Mouse (Mus musculus) G1E (cell line): ENCODE data around the gene Gstt1. TPM values are rescaled to one million over a fixed set of nuclear protein-coding genes. Genes with fewer than 3 reads are reported as not detected.

ENCODE experiments used
- ATAC-seq: 2 replicates; pipeline ENCODE4 v1.8.0; 2016; ENCODE audit warnings: mild to moderate bottlenecking; ENCODE audit not compliant: insufficient number of reproducible peaks, poor library complexity, low FRiP score, severe bottlenecking; ENCODE audit errors: extremely low read depth
- DNase-seq: peaks from one replicate; pipeline ENCODE4 v3.0.0; 2012; ENCODE audit warnings: low spot score
- H3K27me3 ChIP-seq: 2 replicates; pipeline ENCODE4 v1.6.1; 2012; ENCODE audit warnings: mild to moderate bottlenecking, low read length, inconsistent platforms; ENCODE audit not compliant: insufficient read depth
- H3K36me3 ChIP-seq: replicated peaks from 2 replicates; pipeline ENCODE3; 2012; ENCODE audit warnings: mild to moderate bottlenecking, inconsistent platforms
- H3K4me1 ChIP-seq: 2 replicates; pipeline ENCODE4 v1.6.1; 2012; ENCODE audit warnings: low read depth, low read length, inconsistent platforms, mixed read lengths; ENCODE audit not compliant: insufficient read depth
- H3K4me3 ChIP-seq: 2 replicates; pipeline ENCODE4 v1.5.1; 2012; ENCODE audit warnings: low read depth, mild to moderate bottlenecking, inconsistent platforms, low read length, moderate library complexity, mixed read lengths
- H3K9me3 ChIP-seq: replicated peaks from 2 replicates; pipeline ENCODE4 v1.6.1; 2012; ENCODE audit warnings: inconsistent platforms
- CTCF ChIP-seq: IDR thresholded peaks from 2 replicates; pipeline ENCODE4 v1.5.1; 2012; ENCODE audit warnings: low read depth, low read length, inconsistent platforms, mixed read lengths
- GATA1 ChIP-seq: IDR thresholded peaks from 2 replicates; pipeline ENCODE4 v1.6.1; 2012; ENCODE audit warnings: borderline replicate concordance, low read length, inconsistent platforms, mixed read lengths
- GATA2 ChIP-seq: IDR thresholded peaks from 2 replicates; pipeline ENCODE4 v1.6.1; 2012; ENCODE audit warnings: low read depth, low read length, inconsistent platforms, borderline replicate concordance
- POLR2AphosphoS5 ChIP-seq: IDR thresholded peaks from 2 replicates; pipeline ENCODE4 v1.6.1; 2012; ENCODE audit warnings: low read depth, low read length, inconsistent platforms; ENCODE audit not compliant: insufficient replicate concordance
- TAL1 ChIP-seq: conservative IDR thresholded peaks from 2 replicates; pipeline ENCODE4 v1.6.1; 2012; ENCODE audit warnings: low read depth, low read length, inconsistent platforms, mixed read lengths
- polyA plus RNA-seq: library from polyadenylated mRNA; stranded (reverse); fragments of >175 nt; gene quantifications from 2 replicates; pipeline ENCODE4 v1.2.3, GENCODE M21; 2012
- total RNA-seq, 2 experiments: library from RNA; stranded (forward) in 1 of 2; stranded (reverse) in 1 of 2; fragments of 200-1000 nt in 1 of 2; fragments of >200 nt in 1 of 2; fragmentation: Nextera tagmentation in 1 of 2; gene quantifications; 2 replicates each; pipeline ENCODE4 v1.2.3; 2014 to 2017

The Gstt1 gene
- total and polyA plus RNA-seq, 3 experiments, result 0.07 to 0.22 TPM; not detected in 1

DNA sequence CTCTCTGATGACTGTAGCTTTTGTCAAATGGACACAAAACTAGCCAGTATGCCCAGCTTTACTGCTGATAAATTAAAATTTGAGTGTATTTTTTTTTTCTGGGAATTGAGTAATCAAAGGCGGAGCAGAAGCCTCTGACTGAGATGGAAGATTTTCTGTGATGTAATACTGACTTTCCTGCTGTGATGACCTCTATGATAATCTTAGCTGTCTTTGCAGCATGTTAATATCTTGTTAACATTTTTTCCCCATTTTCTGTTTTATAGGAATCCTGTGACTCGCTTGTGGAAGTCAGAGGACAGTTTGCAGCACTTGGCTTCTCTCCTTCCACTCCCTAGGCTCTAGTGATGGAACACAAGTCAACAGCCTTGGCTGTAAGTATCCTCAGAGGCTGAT lies 31.9 kb upstream of the Gstt1 start:
- no peak for TF ChIP-seq GATA2
- no peak for TF ChIP-seq TAL1
- TF ChIP-seq POLR2AphosphoS5, result no peak
- TF ChIP-seq GATA1, result no peak
- TF ChIP-seq CTCF, result no peak
- ATAC-seq (no peak), DNase-seq (no peak)
- Histone ChIP-seq H3K4me3 (no peak overlapping the region), H3K27me3 (no peaks in the 10 kb centered on the region), H3K4me1 (peaks cover 48% of the 10 kb centered on the region), H3K9me3 (no peaks in the 10 kb centered on the region), H3K36me3 (peaks cover 10% of the 10 kb centered on the region)

DNA sequence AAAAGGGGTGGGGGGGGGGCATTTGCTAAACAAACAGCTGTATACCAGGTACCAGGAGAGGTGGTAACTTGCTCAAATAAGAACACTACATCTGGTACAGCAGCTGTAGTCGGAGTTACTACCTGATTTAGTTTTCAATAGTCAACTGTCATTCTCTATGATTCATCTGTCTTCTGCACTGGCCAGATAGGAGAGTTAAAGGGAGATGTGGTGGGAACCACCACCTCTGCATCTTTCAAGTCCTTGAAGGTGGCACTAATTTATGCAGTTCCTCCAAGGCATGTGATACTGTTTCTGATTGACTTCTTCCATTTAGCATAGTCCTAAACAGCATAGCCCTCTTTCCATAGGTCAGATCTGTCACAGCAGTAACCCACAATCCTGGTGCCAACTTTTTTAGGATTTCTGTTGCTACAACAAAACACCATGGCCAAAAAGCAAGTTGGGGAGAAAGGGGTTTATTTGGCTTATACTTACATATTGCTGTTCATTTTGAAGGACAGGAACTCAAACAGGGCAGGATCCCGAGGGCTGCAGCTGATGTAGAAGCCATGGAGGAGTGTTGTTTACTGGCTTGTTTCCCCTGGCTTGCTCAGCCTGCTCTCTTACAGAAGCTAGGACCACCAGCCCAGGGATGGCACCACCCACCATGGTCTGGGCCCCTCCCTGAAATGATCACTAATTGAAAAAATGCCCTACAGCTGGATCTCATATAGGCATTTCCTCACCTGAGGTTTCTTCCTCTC lies 31.3 kb upstream of the Gstt1 start:
- DNase-seq, result no peak
- no peak for ATAC-seq
- Histone ChIP-seq H3K4me3 (no peak overlapping the region), H3K9me3 (0 out of 2 replicates have a peak, but pooled peaks cover 3% of the 10 kb centered on the region), H3K4me1 (peaks cover 49% of the 10 kb centered on the region), H3K27me3 (no peaks in the 10 kb centered on the region), H3K36me3 (peaks cover 10% of the 10 kb centered on the region)
- TF ChIP-seq TAL1 (no peak), GATA1 (no peak), GATA2 (no peak), CTCF (no peak), POLR2AphosphoS5 (no peak)

DNA sequence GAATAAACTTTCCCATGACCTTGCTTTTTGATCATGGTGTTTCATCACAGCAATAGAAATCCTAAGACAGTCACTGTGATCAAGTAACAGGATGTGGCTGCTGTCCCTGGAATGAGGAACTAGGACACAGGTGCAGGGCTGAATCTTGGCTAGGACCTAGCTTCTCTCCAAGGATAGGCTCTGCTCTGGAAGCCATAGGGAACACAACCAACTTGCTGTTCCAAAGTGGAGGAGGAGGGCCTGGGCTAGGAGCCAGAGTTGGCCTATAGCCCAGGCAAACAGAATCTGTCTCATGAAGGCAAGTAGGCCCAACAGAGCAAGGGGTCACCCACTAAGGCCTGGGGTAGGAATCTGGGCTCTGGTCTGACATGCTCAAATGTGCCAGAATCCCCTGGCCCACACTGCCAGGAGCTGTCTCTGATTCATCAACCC lies 30.1 kb upstream of the Gstt1 start:
- H3K27me3 ChIP-seq, result no peaks in the 10 kb centered on the region
- H3K4me3 ChIP-seq, result no peak overlapping the region
- no peak for DNase-seq
- peaks cover 10% of the 10 kb centered on the region for H3K9me3 ChIP-seq
- ATAC-seq, result no peak
- no peak for TF ChIP-seq CTCF
- peaks cover 50% of the 10 kb centered on the region for H3K4me1 ChIP-seq
- H3K36me3 ChIP-seq, result peaks cover 10% of the 10 kb centered on the region

DNA sequence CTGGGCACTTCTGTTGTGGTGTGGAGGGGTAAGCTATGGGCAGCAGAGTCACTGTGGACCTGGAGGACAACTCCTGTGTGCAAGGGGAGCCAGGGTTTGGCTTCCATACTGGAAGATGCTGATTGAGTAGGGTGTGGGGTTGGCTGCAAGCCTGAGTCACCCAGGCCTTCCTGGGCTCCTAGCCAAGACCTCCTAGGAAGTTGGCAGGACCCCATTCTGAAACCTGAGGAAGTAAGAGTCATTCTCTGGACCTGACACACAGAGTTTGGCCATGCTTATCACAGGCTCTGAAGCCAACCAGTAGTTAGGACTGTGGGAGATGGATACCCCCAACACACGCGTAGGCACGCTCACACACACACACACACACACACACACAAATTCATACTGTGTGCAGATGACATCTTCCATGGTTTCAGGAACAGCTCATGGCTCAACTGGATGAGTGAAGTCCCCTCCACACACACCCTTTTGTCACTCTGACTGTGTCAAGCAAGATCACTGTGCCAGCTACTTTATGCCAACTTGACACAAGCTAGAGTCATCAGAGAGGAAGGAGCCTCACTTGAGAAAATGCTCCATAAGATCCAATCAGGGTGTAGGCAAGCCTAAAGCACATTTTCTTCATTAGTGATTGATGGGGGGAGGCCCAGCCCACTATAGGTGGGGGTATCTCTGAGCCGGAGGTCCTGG lies 29.4 kb upstream of the Gstt1 start:
- DNase-seq (no peak), ATAC-seq (no peak)
- TF ChIP-seq POLR2AphosphoS5 (no peak), CTCF (no peak), GATA2 (no peak), TAL1 (no peak), GATA1 (no peak)
- H3K36me3 ChIP-seq, result peaks cover 10% of the 10 kb centered on the region
- no peak overlapping the region for H3K4me3 ChIP-seq
- H3K9me3 ChIP-seq, result peaks cover 10% of the 10 kb centered on the region
- H3K4me1 ChIP-seq, result peaks cover 44% of the 10 kb centered on the region
- H3K27me3 ChIP-seq, result no peaks in the 10 kb centered on the region

DNA sequence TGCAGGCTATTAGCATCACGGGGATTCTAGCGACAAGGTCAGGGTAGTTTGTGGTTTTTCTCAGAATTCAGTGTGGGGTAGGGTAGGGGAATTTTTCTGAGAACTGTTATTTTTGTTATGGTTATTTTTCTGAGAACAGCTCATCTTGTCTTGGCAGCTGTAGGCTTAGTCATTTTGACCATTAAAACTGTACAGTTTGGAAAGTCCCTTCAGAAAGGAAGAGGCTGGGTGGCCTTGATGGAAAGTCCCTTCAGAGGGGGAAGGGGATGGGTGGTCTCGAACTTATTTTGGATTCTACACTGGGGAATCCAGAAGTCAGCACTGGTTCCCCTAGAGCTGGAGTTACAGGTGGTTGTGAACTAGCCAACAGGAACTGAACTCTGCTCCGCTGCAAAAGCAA lies 26.1 kb upstream of the Gstt1 start:
- H3K4me3 ChIP-seq, result no peak overlapping the region
- H3K36me3 ChIP-seq, result no peaks in the 10 kb centered on the region
- H3K4me1 ChIP-seq, result peaks cover 33% of the 10 kb centered on the region
- DNase-seq (no peak), ATAC-seq (no peak)
- H3K27me3 ChIP-seq, result peaks cover under 1% of the 10 kb centered on the region; the same call in 1 of the 2 replicates
- peaks cover 10% of the 10 kb centered on the region for H3K9me3 ChIP-seq
- TF ChIP-seq GATA1 (no peak), TAL1 (no peak), GATA2 (no peak), CTCF (no peak), POLR2AphosphoS5 (no peak)

DNA sequence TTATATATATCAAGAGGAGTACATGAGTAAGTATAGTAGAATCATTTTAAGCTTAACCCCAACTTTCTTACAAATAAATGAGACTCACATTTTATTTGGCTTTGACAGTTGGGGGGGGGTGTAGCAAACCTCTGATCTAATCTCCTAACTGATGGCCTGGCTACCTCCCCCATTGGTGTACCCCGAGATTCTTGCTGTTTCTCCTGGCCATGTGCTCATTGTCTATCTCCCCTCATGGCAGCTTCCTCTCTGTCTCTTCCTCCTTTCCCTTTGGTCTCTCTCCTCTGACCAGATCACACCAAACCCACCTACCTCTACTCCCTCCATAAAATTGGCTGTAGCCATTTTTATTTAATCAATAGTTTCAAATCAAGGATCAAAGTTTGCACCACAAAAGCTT lies 25.4 kb upstream of the Gstt1 start:
- no peak for ATAC-seq
- TF ChIP-seq CTCF (no peak), GATA2 (no peak)
- Histone ChIP-seq H3K27me3 (peaks cover 4% of the 10 kb centered on the region; the same call in 1 of the 2 replicates), H3K36me3 (no peaks in the 10 kb centered on the region), H3K4me1 (peaks cover 35% of the 10 kb centered on the region), H3K4me3 (no peak overlapping the region), H3K9me3 (peaks cover 10% of the 10 kb centered on the region)
- DNase-seq, result no peak
